Mouse (Mus musculus) CD4-positive helper T cell, adult 2 months (primary cell): ENCODE data around the gene Serinc5.
"Not testable (repeated sequence)": the region's sequence is repeated elsewhere in the genome, so short reads cannot be mapped to it uniquely, and the experiment has no call there.

Source experiments
- DNase-seq: peaks from one replicate; pipeline ENCODE4 v3.0.0-alpha.2; 2012; ENCODE audit warnings: low read depth, missing footprints, low spot score

The Serinc5 gene

GRCm38 (mm10) chr13:92610311-92611221 lies at the start of gene Serinc5:
Gene Serinc5 (plus strand): TSS chr13:92611091.
- DNase-seq: peak; percentile 92

DNA sequence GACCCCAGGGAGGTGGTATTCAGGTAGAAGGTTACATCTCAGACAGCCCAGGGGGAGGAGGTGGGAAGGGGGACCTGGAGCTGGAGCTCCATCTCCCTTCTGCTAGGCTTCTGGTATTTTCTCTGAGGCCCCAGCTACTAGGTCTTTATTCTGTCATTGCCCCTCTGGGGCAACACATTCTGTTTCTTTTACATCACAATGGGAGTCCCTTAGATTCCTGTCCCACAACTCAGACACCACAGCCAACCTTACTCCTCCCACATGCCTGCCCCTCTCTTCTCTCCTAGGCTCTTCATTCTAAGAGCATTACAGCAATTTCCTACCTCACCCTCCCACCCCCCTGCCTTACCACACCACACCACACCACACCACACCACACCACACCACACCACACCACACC lies 34.8 kb upstream of the Serinc5 start, which contains the start of gene Spz1:
Gene Spz1, minus strand, starts transcription at position 101 of the 400 bp plus-strand sequence.
- DNase-seq: no peak

DNA sequence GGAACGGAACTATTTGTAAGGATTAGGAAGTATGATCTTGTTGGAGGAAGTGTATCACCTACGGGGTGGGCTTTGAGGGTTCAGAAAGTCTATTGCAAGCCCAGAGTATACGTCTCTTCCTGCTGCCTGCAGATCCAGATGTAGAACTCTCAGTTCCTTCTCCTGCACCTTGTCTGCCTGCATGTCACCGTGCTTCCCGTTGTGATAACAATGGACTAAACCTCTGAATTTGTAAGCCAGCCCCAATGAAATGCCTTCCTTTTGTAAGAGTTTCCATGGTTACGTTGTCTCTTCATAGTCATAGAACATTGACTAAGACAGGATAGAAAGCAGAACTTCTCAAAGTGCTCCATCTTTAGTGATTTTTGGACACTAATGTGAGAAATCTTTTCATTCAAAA lies 34.2 kb upstream of the Serinc5 start:
- no peak for DNase-seq

DNA sequence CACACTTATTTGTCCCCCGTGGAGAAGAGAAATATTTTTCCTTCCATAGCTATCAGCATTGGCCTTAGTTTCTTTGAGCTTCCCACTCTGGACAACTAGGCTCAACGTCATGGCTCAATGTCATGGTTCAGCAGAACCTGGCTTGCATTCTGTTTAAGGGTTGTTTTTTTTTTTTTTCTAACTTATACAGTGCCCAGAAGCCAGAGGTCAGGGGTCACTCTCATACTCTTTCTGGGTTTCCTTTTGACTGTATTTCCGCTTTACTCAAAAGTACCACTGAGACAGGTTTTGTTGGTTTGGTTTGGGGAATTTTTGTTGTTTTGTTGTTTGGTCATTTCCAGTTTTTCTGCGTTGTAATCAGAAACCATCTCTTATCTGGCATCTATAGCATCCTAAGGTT lies 32.7 kb upstream of the Serinc5 start:
- DNase-seq: peak; percentile 11

DNA sequence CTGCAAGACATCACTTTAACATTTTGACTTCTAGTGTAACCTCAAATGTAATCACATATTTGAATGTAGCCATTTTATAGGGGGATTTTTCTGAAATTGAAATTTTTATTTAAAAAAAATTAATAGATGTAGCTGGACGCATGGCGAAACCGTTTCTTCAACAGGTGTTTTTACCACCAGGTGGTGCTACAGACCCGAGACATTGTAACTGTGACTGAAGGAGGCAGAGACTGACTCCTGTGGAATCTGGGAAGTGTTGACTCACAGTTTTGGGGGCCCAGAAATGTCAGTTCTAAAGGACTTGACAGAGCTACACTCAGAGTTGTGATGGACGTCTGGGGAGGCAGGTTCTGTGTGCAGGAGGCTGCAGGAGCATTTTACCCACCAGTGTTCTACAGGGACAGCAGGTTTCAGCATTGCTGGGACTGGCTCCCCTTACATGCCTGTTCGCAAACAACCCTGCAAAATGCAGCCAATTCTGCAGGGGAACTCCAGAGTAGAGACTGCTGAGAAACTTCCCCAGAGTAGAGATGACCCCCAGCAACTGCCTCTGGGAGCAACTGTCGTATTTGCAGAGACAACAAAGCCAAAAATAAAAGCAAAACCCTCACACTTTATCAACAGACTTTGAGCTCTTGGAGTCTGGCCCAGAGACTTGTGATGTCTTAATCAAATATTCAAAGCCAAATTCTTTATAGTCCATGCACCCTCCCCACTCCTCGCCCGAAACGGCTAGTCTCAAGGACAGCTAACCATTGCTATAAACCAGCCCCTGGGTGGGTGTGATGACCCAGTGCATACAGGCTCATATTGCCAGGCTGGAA lies 30.5 kb upstream of the Serinc5 start:
- DNase-seq: peak; percentile 46

DNA sequence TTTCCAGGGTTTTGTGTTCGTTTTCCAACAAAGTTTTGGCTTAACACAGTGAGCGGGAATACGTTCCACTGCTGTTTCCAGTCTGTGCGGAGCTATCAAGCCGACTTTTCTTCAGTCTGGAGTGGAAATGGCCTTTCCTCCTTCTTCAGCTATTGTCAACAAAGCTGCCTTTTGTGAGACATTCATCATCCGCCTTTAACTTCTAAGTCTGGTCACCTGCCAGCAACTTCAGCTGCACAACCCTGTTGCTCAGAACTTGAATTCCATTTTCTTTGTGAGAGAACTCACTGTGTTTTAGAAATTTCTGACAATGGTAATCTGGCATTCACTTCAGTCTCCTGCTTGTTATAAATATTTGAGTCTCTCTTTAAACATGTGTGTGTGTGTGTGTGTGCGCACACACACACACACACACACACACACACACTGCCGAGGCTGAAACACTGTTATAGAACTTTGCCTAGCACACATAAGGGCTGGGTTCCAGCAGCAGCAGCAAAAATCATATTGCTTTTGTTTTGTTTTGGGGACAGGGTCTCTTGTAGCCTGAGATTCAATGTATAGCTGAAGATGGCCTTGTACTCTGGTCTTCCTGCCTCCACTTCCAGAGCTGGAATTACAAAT lies 26.7 kb upstream of the Serinc5 start:
- no peak for DNase-seq

GRCm38 (mm10) chr13:92588704-92589103 lies 22.2 kb upstream of the Serinc5 start:
- DNase-seq: no peak

- no peak for DNase-seq
Measured at GRCm38 (mm10) chr13:92589255-92589654, 21.6 kb upstream of the Serinc5 start.

DNA sequence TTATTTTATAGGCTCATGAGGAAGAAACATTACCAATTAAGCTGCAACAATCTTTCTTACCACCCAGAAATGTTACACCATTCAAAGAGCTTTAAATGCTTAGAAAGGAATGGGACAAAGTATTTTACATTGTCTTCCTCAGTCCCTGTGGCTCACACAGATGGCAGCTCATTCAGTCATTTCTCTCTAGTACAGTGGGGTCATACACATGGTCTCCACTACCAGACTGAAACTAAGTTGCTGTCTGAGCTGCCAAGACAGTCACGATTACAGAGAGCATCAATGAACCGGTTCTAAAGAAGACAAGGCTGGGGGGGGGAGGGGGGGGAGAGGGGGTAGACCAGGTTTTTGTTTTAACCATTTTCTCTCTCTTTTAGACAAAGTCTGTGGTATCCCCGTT lies 19.7 kb upstream of the Serinc5 start:
- DNase-seq: no peak

- no peak for DNase-seq
Measured at GRCm38 (mm10) chr13:92592268-92592785, 18.6 kb upstream of the Serinc5 start.

- DNase-seq: no peak
Measured at GRCm38 (mm10) chr13:92592786-92593635, 17.9 kb upstream of the Serinc5 start.

DNA sequence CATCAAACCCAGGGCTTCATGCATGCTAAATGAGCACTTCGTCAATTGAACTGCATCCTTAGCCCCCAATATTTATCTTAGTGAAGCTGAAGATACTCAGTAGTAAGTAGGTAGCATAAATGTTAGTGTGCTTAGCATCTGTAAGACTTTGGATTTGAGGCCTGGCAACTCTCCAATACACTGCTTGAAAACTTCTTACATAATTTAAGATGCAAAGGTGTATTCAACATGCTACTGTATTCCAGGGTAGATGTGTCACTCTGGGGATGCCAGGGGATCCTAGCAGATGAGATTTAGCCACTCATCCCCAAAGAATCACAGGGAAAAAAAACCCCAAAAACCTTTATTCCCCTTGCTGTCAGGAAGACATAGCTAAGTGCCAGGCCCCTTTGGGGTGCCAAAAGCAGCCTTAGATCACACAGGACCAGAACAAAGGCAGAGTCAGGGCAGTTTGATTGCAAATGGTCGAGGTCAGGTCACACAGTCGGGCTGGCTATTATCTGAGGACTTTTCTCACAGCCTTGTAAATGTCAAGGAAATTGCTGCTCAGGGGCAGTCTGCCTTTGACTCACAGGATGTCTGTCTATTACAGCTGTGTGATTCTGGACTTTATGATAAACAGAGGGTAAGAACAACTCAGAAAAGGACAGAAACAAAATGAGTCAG lies 17.0 kb upstream of the Serinc5 start:
- no peak for DNase-seq

GRCm38 (mm10) chr13:92594481-92594880 lies 16.4 kb upstream of the Serinc5 start:
- DNase-seq: no peak

DNA sequence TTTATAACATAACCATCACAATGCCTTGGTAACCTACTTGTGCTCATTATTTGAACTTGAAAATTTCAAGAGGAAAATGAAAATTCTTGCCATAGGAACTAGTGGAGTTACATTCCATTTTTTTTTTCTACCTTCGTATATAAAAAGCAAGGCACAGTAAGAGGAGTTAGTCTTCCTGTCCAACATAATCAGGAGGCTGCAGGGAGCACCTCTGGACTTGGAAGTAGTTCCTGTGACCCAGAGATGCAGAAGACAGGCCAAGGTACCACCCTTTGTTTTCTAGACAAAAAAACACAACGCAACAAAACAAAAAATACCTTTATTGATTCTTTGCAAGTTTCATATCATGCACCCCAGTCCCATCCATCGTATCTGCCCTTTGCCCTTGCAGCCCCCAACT lies 16.0 kb upstream of the Serinc5 start:
- DNase-seq: no peak

GRCm38 (mm10) chr13:92595424-92595823 lies 15.5 kb upstream of the Serinc5 start:
- no peak for DNase-seq

GRCm38 (mm10) chr13:92605306-92605705 lies 5.6 kb upstream of the Serinc5 start:
- not testable (repeated sequence) for DNase-seq

GRCm38 (mm10) chr13:92609486-92610310 lies 1.2 kb upstream of the Serinc5 start:
- peak; percentile 44 for DNase-seq

DNA sequence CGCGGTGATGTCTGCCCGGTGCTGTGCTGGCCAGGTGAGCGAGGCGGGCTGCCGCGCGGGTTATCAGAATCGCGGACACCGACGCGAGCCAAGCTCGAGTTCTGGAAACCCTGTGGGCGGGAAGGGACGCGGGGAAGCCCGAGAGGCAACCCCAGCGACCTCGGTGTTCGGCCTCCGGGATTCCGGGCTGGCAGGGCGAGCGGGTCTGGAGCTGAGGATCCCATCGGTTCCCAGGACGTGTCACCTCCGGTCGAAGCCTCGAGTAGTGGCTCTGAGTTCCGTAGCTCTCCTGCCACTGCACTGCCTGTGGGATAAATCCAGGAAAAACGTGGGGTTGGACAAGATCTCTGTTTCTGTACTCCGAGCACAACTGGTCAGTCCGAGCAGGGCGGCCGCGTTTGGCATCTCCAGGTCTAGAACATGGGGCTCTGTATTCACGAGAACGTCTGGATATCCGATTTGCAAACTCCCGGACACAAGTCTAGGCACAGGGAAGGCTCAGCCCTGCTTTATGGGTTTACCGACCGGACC lies 428 bp downstream of the Serinc5 start:
- DNase-seq: no peak

DNA sequence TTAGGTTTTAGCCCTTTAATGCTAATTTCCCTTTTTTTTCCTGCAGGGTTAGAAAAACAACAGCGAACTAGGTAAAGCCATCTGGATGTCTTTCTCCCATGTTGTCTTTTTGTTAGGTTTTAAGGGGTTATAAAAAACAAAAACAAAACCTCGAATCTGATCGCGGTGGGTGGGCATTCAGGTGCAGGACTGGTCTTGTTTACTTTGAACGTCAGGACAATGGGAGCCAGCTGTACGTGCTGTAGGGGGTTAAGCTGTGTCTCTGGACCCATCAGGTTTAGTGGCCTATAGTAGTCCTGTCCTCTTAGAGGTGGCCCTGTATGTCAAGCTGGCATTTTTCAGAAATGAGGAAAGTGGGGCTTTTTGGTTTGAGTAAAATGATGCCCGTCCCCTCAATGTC lies 1.0 kb downstream of the Serinc5 start:
- DNase-seq: no peak
